Mouse (Mus musculus): ENCODE data around the gene Pappa.

Gene Pappa

DNA sequence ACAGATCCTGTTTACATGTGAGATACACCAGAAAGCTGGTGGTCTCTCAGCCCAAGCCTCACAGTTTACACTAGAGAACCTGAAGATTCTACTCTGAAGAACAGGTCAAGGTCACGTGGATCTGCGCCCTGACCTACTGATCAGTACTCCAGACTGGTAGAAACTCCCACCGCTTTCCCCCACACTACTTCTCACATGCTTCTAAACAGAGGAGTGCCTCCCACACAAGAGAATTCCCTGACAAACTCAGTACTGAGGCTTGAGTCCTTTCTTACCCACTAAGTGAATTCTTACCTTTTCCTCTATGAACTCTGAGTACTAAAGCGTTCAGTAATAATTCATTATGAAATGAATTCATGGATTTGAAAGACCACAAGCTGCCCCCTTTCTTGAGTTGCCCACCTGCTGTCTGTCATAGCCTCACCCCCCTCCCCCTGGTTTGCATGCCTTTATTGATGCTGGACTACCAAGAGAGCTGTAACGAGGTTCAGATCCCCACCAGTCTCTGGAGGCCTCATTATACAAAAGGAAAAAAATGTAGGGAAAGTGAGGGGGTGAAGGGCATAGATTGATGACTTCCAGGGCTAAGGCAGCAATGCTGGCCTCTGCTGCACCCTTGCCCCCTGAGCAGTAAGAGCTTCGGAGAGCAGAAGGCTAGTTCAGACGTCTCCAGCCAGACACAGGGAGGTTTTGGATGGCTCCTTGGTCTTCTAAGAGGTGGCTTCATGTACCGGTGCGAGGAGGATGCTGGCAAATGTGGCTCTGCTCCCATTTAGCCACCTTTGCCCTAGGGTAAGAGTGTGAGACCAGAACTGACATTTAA is 204.7 kb downstream of the Pappa start:
- DNase-seq (ENCODE audit: low read depth, low spot score) = no peak

DNA sequence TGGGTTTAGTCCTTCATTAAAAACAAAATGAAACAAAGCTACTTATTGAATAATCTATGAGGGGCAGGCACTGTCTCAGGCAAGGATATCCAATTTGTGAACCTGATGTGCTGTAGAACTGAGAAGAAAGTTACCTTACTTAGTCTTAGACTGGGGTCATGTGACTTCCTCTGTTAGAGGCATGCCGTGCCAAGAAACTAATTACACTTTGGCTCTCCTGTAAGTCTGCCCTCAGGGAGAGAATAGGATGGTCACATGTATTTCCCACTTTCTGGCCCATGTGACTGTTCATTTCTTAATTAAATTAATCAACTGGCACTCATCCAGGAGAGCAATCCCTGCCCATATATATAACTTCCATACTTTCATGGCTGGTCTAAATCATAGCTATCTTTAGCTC is 209.7 kb downstream of the Pappa start:
- no peak for DNase-seq (ENCODE audit: low read depth, low spot score)

DNA sequence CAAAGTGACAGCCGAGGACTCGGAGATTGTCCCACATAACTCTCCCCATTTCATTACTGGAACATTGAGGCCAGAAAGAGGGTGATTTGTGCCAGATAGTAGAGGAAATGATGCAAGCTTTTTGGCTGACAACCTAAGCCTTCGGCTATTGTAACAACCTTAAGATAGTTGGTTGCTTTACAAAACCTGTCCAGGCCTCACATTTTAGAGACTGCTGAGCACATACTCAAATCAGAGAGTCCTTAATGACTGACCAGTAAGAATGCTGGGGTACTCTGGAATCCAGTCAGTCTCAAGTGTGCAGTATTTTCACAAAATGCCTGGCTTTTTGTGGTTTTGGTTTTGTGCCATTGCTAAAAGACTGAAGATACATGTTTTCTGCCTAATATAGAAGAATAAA is 217.8 kb downstream of the Pappa start:
- DNase-seq (ENCODE audit: low read depth, low spot score) = no peak

DNA sequence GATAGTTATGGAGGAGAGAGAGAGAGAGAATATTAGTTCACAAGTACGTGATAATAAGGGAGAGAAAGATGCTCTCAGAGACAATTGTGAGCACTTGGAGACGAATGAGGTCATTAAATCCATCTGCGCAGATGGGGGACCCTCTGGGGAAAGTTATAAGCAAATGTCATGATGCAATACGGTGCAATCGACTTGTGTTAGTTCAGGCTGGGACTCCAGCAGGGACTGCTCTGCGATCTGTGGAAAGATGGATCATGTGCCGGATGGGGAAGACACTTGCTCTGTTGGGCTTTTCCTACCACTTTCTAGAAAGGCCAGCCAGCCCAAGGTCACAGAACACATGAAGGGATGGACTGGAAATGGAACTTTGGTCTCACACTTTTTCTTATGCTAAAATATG is 226.5 kb downstream of the Pappa start:
- no peak for DNase-seq (ENCODE audit: low read depth, low spot score)

DNA sequence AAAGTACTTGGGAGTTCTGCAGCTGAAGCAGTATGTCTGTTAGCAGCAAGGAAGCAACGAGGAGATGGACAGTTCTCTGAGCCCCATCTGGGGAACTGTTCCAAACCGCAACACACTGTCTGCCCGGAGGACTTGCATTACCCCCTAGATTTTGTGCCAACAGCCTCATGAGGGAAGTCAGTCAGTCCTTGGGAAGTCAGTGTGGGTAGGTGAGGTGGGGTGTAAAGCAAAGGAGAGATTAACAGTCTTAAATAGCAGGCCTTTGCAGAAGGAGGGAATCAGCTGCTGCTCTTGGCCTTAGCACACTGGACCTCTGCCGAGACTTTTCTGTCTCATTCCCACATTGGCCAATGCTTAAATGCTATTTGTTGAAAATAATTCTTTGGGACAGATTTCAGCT is 230.6 kb downstream of the Pappa start:
- no peak for DNase-seq (ENCODE audit: low read depth, low spot score)

DNA sequence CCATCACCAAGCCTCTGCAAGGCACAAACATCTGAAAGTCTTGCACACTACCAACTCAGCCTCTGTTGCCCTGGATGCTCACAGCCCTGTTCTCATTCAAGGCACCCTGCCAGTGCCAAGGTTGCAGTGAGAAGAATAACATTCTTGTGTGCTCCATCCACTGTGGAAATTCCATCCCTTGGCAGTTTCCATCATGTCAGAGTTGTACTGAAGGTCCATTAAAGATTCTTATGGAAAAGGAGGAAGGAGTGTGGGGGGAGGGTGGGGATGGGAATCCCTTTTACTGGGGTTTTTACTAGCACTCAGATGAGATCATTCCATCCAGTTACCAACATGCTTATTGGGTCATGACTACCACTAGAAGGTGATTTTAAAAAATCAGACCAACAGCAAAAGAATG is 243.2 kb downstream of the Pappa start:
- DNase-seq (ENCODE audit: low read depth, low spot score) = no peak

DNA sequence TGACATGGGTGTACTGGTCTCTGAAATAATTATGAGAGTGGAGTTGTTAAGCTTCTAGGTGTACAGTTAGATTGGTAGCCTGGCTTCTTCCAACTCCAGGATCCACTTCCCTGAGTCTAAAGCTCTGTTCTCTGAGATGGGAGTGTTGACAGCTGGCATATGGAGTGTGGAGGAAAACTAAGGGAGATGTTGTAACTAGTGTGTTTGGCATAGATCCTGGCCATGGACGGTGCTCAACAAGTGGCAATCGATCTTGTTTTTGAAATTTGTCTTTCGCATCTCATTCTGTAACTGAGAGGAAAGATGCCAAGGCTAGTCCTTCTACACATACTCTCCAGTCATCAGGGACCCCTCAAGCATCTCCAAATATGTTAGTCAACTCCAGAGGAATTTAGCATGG is 248.8 kb downstream of the Pappa start:
- no peak for DNase-seq (ENCODE audit: low read depth, low spot score)

DNA sequence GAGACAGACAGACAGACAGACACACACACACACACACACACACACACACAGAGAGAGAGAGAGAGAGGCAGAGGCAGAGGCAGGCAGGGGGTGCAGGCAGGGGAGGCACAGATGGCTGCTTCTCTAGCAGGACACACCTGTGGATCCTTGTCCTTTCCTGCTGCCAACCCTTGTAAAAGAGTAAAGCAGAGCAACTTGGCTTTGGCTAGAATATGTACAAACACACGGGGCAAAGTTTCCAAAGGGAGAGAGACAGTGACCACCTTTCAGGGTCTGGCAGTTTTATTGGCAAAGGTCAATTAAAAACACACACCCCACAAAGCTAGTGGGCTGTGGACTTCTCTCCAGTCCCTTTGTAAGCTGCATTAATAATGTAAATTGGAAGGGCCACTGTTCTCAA is 249.9 kb downstream of the Pappa start:
- no peak for DNase-seq (ENCODE audit: low read depth, low spot score)

DNA sequence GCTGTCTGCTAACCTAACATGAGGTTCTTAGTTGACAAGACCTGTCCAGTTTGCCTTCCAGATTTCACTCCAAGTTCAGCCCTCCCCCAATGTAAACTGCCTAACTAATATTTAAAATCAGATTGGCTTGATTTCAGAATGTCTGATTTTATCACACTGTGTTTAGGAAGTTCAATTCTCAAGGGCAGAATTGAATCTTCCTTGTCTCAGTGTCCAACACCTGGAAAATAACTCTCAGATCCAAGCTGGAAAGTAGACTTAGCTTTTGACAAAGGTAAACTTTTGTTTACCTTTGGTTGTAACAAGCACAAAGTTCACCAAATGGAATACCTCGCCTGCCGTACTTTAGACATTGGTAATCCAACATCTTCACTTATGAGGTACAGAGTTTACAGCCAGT is 252.6 kb downstream of the Pappa start:
- DNase-seq (ENCODE audit: low read depth, low spot score) = no peak

DNA sequence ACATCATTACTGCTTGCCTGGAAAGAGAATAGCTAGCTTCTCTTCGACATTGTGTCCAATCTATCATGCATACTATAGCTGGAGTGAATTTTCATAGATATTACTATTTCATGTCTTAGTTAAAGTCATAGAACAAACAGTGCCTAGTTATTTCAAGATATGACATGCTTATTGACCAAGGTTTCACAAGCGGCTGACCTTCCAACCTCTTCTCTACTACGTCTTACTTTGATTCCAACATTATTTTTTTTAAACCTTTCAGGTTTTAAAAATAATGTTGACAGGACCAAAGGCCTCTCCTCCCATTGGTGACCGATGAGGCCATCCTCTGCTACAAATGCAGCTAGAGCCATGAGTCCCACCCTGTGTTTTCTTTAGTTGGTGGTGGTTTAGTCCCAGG is 255.5 kb downstream of the Pappa start:
- DNase-seq (ENCODE audit: low read depth, low spot score) = no peak

DNA sequence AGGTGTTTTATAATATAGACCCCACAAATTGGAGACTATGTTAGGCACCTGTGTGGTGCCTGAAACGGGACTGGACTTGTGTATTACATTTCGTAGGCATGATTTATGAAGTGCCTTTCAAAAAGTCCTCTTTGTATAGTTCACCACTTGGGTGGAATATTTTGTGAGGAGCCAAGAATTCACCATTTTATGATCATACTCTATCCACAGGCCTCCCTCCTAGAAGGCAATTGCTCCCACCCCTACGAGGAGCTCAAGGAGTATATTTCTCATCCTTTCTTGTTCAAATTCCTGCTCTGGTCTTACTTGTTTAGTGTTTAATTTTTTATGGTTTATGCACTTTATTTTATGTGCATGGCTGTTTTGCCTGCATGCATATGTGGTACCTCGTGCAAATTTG is 259.1 kb downstream of the Pappa start:
- no peak for DNase-seq (ENCODE audit: low read depth, low spot score)

DNA sequence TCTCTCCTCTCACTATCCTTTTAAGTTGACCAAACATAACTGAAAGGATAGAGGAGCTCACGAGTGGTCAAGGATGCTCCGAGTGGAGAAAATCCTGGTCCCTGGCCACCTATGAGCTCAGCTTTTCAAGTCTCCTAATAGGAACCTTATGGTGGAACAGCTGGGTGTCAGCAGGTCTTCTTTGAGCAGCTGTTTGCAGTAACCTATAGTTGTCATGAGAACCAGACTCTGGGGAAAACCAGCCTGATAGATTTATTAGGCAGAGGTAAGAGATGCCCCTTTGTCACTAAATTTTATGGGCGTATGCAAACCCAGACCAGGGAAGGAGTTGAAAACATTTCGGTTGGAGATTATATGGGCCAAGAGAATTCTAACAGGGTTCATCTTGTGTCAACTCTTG is 267.0 kb downstream of the Pappa start:
- DNase-seq (ENCODE audit: low read depth, low spot score) = no peak

DNA sequence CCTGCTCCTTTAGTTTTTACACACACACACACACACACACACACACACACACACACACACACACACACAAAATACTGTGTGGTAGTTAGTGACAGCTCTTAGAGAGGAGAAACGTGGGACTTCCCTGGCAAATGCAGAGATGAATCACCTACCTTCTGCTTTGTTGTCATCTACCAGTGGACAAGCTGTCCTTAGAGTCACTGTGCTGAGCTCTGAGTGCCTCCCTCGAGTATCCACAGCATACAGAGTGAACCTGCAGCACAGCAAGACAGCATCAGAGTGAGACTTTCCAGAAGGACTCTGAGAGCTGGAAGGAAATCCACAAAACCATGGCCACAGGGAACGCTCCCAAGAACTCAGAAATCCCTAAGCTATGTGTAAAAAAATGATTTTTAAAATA is 272.8 kb downstream of the Pappa start:
- DNase-seq (ENCODE audit: low read depth, low spot score) = no peak

DNA sequence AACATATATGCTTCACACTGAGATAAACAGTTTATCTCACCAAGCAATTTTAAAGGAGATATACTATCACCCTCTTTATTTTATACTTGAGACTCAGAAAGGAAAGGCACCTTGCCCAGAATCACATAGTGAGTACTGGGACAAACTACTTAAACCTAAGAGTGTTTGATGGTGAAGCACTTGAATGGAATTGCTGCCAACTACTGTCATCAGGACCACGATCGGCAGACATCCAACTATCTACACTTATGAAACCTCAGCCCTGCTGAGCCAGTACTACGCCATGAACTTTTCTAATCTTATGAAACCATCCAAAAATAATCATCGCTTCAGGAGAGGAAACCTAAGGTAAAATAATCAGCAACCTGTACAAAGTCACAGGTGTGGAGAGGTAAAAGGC is 275.5 kb downstream of the Pappa start:
- DNase-seq (ENCODE audit: low read depth, low spot score) = no peak

DNA sequence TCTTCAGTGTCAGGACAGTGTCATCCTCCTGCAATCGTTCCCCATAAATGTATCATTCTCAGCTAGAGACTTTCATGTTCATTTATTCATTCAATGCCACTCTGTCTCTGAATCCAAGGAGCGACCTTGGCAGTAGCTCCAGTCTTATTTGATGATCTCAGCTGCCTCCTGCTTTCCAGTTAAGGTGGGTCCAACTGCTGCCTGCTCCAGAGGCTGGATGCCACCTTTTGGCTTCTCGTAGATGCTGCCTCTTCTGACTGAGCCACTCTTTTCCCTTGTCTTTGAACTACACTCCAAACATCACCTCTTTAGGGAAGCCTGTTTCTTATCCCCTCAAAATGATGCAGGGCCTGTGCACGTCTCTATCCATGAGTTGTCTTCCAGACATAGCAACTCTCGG is 278.3 kb downstream of the Pappa start:
- no peak for DNase-seq (ENCODE audit: low read depth, low spot score)

DNA sequence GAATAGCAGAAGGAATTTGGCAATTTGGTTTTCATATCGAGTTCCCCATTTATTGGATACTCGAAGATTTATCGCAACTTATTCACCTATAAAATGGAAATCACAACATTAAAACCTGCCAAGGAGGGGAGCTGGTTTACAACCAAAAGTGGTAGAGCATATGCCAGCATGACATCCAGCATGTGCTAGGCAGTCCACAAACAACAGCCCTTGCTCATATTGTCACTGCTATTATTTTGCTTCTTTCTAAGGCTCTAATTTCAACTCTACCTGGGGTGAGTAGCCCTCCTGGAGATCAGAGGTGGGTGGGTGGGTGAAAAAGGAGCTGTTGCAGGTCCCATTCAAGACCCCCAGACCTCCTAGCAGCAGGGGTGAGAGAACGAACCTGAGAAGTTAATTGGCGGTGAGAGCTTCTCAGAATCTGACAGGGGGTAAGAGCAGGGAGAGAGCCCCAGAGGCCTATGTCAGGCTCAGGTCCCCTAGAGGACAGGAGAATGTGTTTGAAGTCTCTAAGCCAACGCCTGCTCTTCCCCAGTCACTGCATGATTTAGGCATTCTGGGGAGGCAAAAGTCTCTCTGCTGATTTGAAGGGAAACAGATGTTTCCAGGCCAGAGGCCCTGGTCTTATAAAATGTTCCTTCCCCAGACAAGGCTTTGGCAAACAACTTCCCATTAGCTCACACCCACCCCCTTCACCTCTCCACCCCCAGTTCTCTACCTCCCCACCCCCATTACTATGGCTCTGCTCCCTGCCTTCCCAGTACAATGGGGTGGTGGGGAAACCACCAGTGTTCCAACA is 279.1 kb downstream of the Pappa start:
- no peak for DNase-seq (ENCODE audit: low read depth, low spot score)

Measured in A20 (cell line).